Mouse (Mus musculus): ENCODE data around the gene Plekhd1. TPM values are rescaled to one million over a fixed set of nuclear protein-coding genes. Genes with fewer than 3 reads are reported as not detected.

The Plekhd1 gene
- total RNA-seq (2021), result 1 to 10 TPM; 5.7 to 8.3 TPM
- long read RNA-seq, transcript Plekhd1-201 (13 exons, 3,535 nt), result major isoform, 6 of 9 reads
- long read RNA-seq, partial matches to known transcripts, result 2 of 9 reads
- long read RNA-seq, other reads (novel, unspliced or antisense), result 1 of 9 reads

GRCm38 (mm10) chr12:80692269-80692972 lies at the start of gene Plekhd1:
Gene Plekhd1, plus strand, starts transcription at chr12:80692591.
- peak in 1 of 2 experiments; percentile 23 for DNase-seq (ENCODE audit: low spot score in 2 of 2)

- DNase-seq (ENCODE audit: low spot score in 2 of 2), result peak in 1 of 2 experiments; percentile 37
Measured at GRCm38 (mm10) chr12:80642725-80643692, 49.4 kb upstream of the Plekhd1 start.

GRCm38 (mm10) chr12:80643693-80644505 lies 48.5 kb upstream of the Plekhd1 start, which contains the start of the genes Slc39a9 and Erh:
Gene Slc39a9, plus strand, starts transcription at chr12:80643883.
Gene Erh, minus strand, starts transcription at chr12:80644341.
- peak; percentile 93 to 97 for DNase-seq (ENCODE audit: low spot score in 2 of 2)

GRCm38 (mm10) chr12:80644506-80644868 lies 47.9 kb upstream of the Plekhd1 start:
- DNase-seq (ENCODE audit: low spot score in 2 of 2), result no peak

- DNase-seq (ENCODE audit: low spot score in 2 of 2), result no peak
Measured at GRCm38 (mm10) chr12:80646377-80646776, 46.0 kb upstream of the Plekhd1 start.

GRCm38 (mm10) chr12:80653951-80654658 lies 38.3 kb upstream of the Plekhd1 start:
- DNase-seq (ENCODE audit: low spot score in 2 of 2), result no peak

GRCm38 (mm10) chr12:80654659-80655025 lies 37.7 kb upstream of the Plekhd1 start:
- DNase-seq (ENCODE audit: low spot score in 2 of 2), result no peak

GRCm38 (mm10) chr12:80658661-80659060 lies 33.7 kb upstream of the Plekhd1 start:
- peak in 1 of 2 experiments; percentile 31 for DNase-seq (ENCODE audit: low spot score in 2 of 2)

- no peak for DNase-seq (ENCODE audit: low spot score in 2 of 2)
Measured at GRCm38 (mm10) chr12:80662322-80662721, 30.1 kb upstream of the Plekhd1 start.

- DNase-seq (ENCODE audit: low spot score in 2 of 2), result no peak
Measured at GRCm38 (mm10) chr12:80663935-80664334, 28.5 kb upstream of the Plekhd1 start.

GRCm38 (mm10) chr12:80668391-80668790 lies 24.0 kb upstream of the Plekhd1 start:
- no peak for DNase-seq (ENCODE audit: low spot score in 2 of 2)

- DNase-seq (ENCODE audit: low spot score in 2 of 2), result peak in 1 of 2 experiments; percentile 81
Measured at GRCm38 (mm10) chr12:80673170-80673569, 19.2 kb upstream of the Plekhd1 start.

GRCm38 (mm10) chr12:80681340-80681739 lies 11.1 kb upstream of the Plekhd1 start:
- peak in 1 of 2 experiments; percentile 61 for DNase-seq (ENCODE audit: low spot score in 2 of 2)

- no peak for DNase-seq (ENCODE audit: low spot score in 2 of 2)
Measured at GRCm38 (mm10) chr12:80683554-80683953, 8.8 kb upstream of the Plekhd1 start.

GRCm38 (mm10) chr12:80684316-80684715 lies 8.1 kb upstream of the Plekhd1 start:
- DNase-seq (ENCODE audit: low spot score in 2 of 2), result no peak

- peak in 1 of 2 experiments; percentile 47 for DNase-seq (ENCODE audit: low spot score in 2 of 2)
Measured at GRCm38 (mm10) chr12:80687788-80688211, 4.6 kb upstream of the Plekhd1 start.

GRCm38 (mm10) chr12:80689696-80690095 lies 2.7 kb upstream of the Plekhd1 start:
- no peak for DNase-seq (ENCODE audit: low spot score in 2 of 2)

GRCm38 (mm10) chr12:80691671-80692091 lies 710 bp upstream of the Plekhd1 start:
- no peak for DNase-seq (ENCODE audit: low spot score in 2 of 2)

GRCm38 (mm10) chr12:80693700-80694099 lies 1.3 kb downstream of the Plekhd1 start:
- DNase-seq (ENCODE audit: low spot score in 2 of 2), result no peak

GRCm38 (mm10) chr12:80695004-80695403 lies 2.6 kb downstream of the Plekhd1 start:
- no peak for DNase-seq (ENCODE audit: low spot score in 2 of 2)

Measured in layer of hippocampus, adult 18-20 months (tissue).